Mouse (Mus musculus): ENCODE data around the gene Cd72.

DNA sequence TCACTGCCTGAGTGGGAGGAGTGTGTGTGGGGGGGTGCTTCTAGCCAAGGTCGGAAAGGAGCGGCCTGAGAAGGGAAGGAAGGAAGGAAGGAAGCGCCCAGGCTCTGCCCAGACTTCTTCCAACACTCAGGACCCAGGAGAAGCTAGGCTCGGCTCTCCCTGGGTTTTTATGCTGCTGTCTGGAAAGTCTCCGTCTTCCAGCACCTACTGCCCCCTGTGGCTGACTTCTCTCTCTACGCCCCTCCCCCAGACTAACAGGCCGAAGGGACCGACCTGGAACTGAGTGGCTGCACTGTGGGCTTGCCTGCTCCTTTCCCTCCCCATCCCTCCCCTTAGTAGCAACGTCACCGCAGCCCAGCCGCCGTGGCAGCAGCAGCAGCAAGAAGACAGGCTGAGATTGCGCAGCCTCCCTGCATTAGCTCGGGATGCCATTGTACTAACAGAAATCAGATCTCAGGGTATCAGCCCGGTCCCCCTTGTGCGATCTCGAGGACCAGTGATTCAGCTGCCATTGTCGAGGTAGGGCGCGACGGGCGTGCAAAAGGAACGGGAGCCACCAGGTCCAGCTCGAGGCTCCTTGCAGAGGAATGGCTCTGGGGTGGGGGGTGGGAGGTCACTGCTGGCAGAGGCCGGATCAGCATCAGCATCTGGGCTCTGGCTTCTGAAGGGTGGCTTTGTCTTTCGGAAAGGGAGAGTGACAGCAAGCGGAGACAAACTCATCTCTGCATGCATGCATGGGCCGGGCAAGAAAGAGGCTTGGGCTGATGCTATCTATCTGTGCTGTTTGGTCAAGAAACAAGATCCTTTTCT, 48.1 kb downstream of the Cd72 start:
- TF ChIP-seq CTCF (conservative IDR thresholded peaks at IDR 0.05; ENCODE audit: insufficient read depth, insufficient read length, low read depth, low read length) (peak; percentile 55), POLR2A (IDR thresholded peaks at IDR 0.05; ENCODE audit: low read depth, low read length) (peak; percentile 25)
